Mouse (Mus musculus) neutrophil, adult 83 days (primary cell): ENCODE measurements around the gene Majin. TPM values are rescaled to one million over a fixed set of nuclear protein-coding genes. Genes with fewer than 3 reads are reported as not detected.

Experiments used
- total RNA-seq, 2 experiments: library from RNA; stranded (reverse); gene quantifications; one replicate each; pipeline ENCODE4 v1.2.4; 2023

Majin gene
- not detected for total RNA-seq

GRCm38 (mm10) chr19:6184131-6184530 lies at the start of gene Majin:
TSS of gene Majin (plus strand) at chr19:6184388.

GRCm38 (mm10) chr19:6140678-6141393 lies 43.4 kb upstream of the Majin start, which contains the start of gene Batf2:
TSS of gene Batf2 (plus strand) at chr19:6140983.

GRCm38 (mm10) chr19:6141394-6141749 lies 42.8 kb upstream of the Majin start, which contains the start of gene Arl2:
TSS of gene Arl2 (minus strand) at chr19:6141548.

GRCm38 (mm10) chr19:6226135-6226534 lies 41.9 kb downstream of the Majin start, which contains the start of gene Gpha2:
TSS of gene Gpha2 (plus strand) at chr19:6226380.

GRCm38 (mm10) chr19:6235084-6236052 lies 51.2 kb downstream of the Majin start, which contains the start of gene Ppp2r5b:
TSS of gene Ppp2r5b (minus strand) at chr19:6235872.

GRCm38 (mm10) chr19:6241274-6242107 lies 57.3 kb downstream of the Majin start, which contains the start of gene Atg2a:
TSS of gene Atg2a (plus strand) at chr19:6241668.

Other genes with a start within 250 kb of the Majin start
- gene Pola2, start 220.2 kb upstream of the Majin start, total RNA-seq, result 10 to 100 TPM; 38.1 to 39.3 TPM
- gene Slc22a20, start 198.2 kb upstream of the Majin start, total RNA-seq, result 1 to 10 TPM; 1.9 to 2.3 TPM
- 100 to 1,000 TPM; 242 to 264 TPM for gene Capn1, start 168.5 kb upstream of the Majin start, total RNA-seq
- 10 to 100 TPM; 40.0 to 42.7 TPM for gene Syvn1, start 137.8 kb upstream of the Majin start, total RNA-seq
- 10 to 100 TPM; 15.5 to 17.7 TPM for gene Mrpl49, start 126.6 kb upstream of the Majin start, total RNA-seq
- gene Fau, start 126.5 kb upstream of the Majin start, total RNA-seq, result 1,000 to 10,000 TPM; 1,500 to 1,520 TPM
- 10 to 100 TPM; 11.3 to 13.7 TPM for gene Znhit2, start 123.2 kb upstream of the Majin start, total RNA-seq
- 10 to 100 TPM in 1 of 2 experiments, 1 to 10 TPM in 1; 9.7 to 10.8 TPM for gene Tm7sf2, start 116.0 kb upstream of the Majin start, total RNA-seq
- 10 to 100 TPM; 71.2 to 76.9 TPM for gene Vps51, start 107.2 kb upstream of the Majin start, total RNA-seq
- gene Tmem262, start 104.4 kb upstream of the Majin start, total RNA-seq, result not detected
- gene Gm28374, start 102.1 kb upstream of the Majin start, total RNA-seq, result not detected
- 10 to 100 TPM; 23.8 to 26.0 TPM for gene Zfpl1, start 99.4 kb upstream of the Majin start, total RNA-seq
- 10 to 100 TPM; 31.2 to 31.6 TPM for gene Cdca5, start 99.4 kb upstream of the Majin start, total RNA-seq
- gene AC131692.1, start 90.0 kb upstream of the Majin start, total RNA-seq, result 1 to 10 TPM; 1.2 to 2.0 TPM
- 1 to 10 TPM in 1 of 2 experiments, under 1 TPM in 1; 0.46 to 1.7 TPM for gene Naaladl1, start 78.6 kb upstream of the Majin start, total RNA-seq
- 1 to 10 TPM; 6.6 to 7.2 TPM for gene Sac3d1, start 65.7 kb upstream of the Majin start, total RNA-seq
- gene Snx15, start 56.1 kb upstream of the Majin start, total RNA-seq, result 10 to 100 TPM; 11.3 to 14.2 TPM
- gene Batf2, start 43.4 kb upstream of the Majin start, total RNA-seq, result 1 to 10 TPM in 1 of 2 experiments, under 1 TPM in 1; 0.94 to 1.3 TPM
- gene Arl2, start 42.8 kb upstream of the Majin start, total RNA-seq, result 10 to 100 TPM; 12.9 to 17.1 TPM
- gene Gpha2, start 42.0 kb downstream of the Majin start, total RNA-seq, result not detected
- 10 to 100 TPM; 18.7 to 20.3 TPM for gene Ppp2r5b, start 51.5 kb downstream of the Majin start, total RNA-seq
- 100 to 1,000 TPM in 1 of 2 experiments, 10 to 100 TPM in 1; 88.4 to 104 TPM for gene Atg2a, start 57.3 kb downstream of the Majin start, total RNA-seq
- gene Ehd1, start 92.3 kb downstream of the Majin start, total RNA-seq, result 100 to 1,000 TPM; 198 to 207 TPM
- gene Cdc42bpg, start 122.1 kb downstream of the Majin start, total RNA-seq, result 10 to 100 TPM in 1 of 2 experiments, 1 to 10 TPM in 1; 7.5 to 11.7 TPM
- gene Men1, start 150.6 kb downstream of the Majin start, total RNA-seq, result 10 to 100 TPM; 21.9 to 22.6 TPM
- gene Map4k2, start 156.7 kb downstream of the Majin start, total RNA-seq, result 100 to 1,000 TPM; 397 to 423 TPM
- gene Sf1, start 179.3 kb downstream of the Majin start, total RNA-seq, result 100 to 1,000 TPM; 454 to 459 TPM
- gene Pygm, start 200.0 kb downstream of the Majin start, total RNA-seq, result 1 to 10 TPM; 3.1 to 4.6 TPM
- 100 to 1,000 TPM; 407 to 413 TPM for gene Rasgrp2, start 215.0 kb downstream of the Majin start, total RNA-seq
- under 1 TPM in 1 of 2 experiments, not detected in 1; 0.40 TPM for gene Nrxn2, start 234.3 kb downstream of the Majin start, total RNA-seq